Mouse (Mus musculus): ENCODE data around the gene Micu2.

- TF ChIP-seq POLR2A (IDR thresholded peaks at IDR 0.05; ENCODE audit: control insufficient read depth, extremely low read depth, insufficient read depth, low read length, poor library complexity) (no peak), CTCF (IDR thresholded peaks at IDR 0.05; ENCODE audit: borderline replicate concordance, control insufficient read depth, extremely low read depth, insufficient read depth, low read length, poor library complexity) (no peak)
Measured at GRCm38 (mm10) chr14:57989162-57989561, 9.9 kb downstream of the Micu2 start.

All from thymus, adult 2 months (tissue).